Mouse (Mus musculus): ENCODE data around the gene 4922502D21Rik.

DNA sequence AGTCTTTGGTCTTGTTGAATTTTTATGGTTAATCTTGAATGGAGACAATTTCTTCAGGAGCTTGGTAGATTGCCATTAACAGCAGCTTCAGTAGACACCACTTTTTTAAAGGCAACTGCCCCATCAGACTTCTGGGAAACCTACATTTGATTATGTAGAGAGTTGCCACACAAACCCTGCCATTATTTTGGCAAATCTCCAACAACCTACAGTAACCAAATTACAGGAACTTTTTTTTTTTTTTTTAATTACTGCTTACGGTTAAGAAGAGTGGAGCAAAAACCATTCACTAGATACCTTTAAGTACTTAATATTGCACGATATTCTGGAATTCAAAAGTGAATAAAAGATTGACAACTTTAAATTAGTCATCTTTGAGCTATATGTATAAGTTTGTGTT is 27.9 kb upstream of the 4922502D21Rik start:
- TF ChIP-seq CTCF (conservative IDR thresholded peaks at IDR 0.05; ENCODE audit: insufficient read depth, insufficient read length, low read depth, low read length): no peak
- no peak for TF ChIP-seq POLR2A (IDR thresholded peaks at IDR 0.05; ENCODE audit: low read depth, low read length)

Data from kidney, adult 2 months (tissue).